Mouse (Mus musculus) left cerebral cortex, adult 9 months (tissue): Measurements from ENCODE around the gene Gm7138.
"Not testable (repeated sequence)": the region's sequence is repeated elsewhere in the genome, so short reads cannot be mapped to it uniquely, and the experiment has no call there.

Experiments used
- DNase-seq, 2 experiments: peaks; one replicate each; pipeline ENCODE4 v3.0.0; 2022; ENCODE audit warnings: low spot score in 2 of 2

The Gm7138 gene

DNA sequence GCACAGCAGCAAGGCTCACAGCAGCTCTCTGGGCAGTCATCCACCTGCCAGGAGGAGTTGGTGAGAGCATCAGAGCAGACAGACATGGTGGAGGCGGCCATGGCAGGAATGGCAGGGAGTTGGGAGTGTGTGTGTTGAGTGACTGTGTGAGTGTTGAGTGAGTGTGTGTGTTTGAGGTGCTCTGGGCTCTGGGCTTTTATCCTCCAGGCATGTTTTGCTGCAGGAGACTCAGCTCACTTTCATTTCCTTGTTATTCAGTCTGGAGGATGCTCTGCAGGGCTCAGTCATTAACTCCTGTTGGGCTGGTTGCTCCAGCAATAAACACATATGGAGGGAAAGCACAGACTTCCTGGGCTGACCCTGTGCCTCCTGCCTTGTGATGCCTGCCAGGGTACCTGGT is at the start of gene Gm7138:
Gene Gm7138 (minus strand): TSS at position 101 of the 400 bp plus-strand sequence.
- not testable (repeated sequence) for DNase-seq

- no peak for DNase-seq
These were observed 42.5 kb upstream of the Gm7138 start for GRCm38 (mm10) chr10:77819203-77819602.

- no peak for DNase-seq
These were observed 41.8 kb upstream of the Gm7138 start for GRCm38 (mm10) chr10:77818523-77818922.

- DNase-seq: no peak
These were observed 38.8 kb upstream of the Gm7138 start for GRCm38 (mm10) chr10:77815514-77815913.

DNA sequence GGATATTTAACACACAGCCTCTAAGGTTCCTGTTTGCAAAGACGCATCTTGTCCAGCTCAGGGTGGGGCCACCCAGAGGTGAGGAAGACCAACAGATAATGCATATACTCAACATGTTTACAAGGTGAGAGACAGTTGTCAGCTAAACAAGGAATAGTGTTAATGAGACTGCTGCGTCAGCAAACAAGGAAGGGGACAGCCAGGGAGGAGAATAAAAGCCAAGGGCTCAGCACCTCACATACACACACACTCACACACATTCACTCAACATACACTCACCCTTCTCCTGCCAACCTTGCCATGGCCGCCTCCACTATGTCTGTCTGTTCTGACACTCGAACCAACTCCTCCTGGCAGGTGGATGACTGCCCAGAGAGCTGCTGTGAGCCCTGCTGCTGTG is 37.6 kb upstream of the Gm7138 start, which contains the start of gene Gm2696:
Gene Gm2696 (plus strand): TSS at position 301 of the 400 bp plus-strand sequence.
- DNase-seq: no peak

- DNase-seq: no peak
These were observed 35.0 kb upstream of the Gm7138 start, which contains the start of gene Gm9507 for GRCm38 (mm10) chr10:77811743-77812142. TSS of gene Gm9507 (minus strand) at chr10:77811843.

DNA sequence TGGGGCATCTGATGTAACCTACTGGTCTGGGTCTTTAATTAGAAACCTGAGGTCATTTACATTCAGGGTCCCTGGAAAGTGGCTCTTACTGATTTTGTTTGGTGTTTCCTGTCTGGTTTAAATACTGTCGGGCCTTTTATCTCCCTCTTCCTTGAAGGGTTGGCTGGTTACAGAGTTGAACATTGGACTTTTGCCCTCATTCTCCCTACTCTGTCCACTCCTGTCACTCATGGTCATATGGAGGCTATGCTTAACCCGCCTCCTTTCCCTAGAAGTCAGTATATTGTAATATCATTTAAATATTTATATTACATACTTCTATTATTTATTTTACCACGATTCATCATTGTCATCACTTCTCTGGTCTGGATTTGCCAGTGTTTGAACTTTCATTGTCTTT is 27.4 kb upstream of the Gm7138 start:
- no peak for DNase-seq

GRCm38 (mm10) chr10:77798921-77799508 is 22.3 kb upstream of the Gm7138 start, which contains the start of gene Gm19668:
TSS of gene Gm19668 (minus strand) at chr10:77799133.
- DNase-seq: no peak

- not testable (repeated sequence) for DNase-seq
These were observed 21.6 kb upstream of the Gm7138 start for GRCm38 (mm10) chr10:77798164-77798920.

DNA sequence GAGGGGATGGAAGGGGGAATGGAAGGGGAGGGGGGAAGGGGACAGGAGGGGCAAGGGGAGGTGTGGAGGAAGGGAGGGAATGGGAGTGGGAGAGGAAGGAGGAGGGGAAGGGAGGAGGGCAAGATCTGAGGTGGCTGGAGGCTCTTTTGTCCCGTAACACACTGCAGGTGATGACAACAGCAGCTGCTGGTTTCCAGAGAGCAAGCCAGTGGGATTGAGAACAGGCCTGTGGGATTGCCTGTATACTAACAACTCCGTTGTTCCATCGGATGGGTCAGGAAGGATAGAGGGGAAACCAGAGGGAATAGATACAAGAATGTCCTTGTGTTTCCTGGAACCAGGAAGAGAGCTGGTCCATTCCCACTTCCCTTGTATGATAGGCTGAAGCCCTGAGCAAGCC is 20.9 kb upstream of the Gm7138 start:
- no peak for DNase-seq

DNA sequence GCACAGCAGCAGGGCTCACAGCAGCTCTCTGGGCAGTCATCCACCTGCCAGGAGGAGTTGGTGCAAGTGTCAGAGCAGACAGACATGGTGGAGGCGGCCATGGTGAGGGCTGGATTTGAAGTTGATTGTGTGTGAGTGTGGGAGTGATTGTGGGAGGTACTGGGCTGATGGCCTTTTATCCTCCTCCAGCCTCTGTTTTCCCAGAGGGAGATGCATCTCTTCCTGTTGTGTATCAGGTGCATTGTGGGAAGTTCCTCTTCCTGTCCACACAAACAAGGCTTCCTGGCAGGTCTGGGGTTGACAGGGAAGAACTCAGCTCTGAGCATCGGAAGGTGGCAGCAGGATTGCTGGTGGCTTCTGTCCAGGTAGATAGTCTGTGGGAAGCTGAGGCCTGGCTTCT is 18.2 kb upstream of the Gm7138 start, which contains the start of gene Gm9639:
Gene Gm9639 (minus strand): TSS at position 101 of the 400 bp plus-strand sequence.
- no peak for DNase-seq

DNA sequence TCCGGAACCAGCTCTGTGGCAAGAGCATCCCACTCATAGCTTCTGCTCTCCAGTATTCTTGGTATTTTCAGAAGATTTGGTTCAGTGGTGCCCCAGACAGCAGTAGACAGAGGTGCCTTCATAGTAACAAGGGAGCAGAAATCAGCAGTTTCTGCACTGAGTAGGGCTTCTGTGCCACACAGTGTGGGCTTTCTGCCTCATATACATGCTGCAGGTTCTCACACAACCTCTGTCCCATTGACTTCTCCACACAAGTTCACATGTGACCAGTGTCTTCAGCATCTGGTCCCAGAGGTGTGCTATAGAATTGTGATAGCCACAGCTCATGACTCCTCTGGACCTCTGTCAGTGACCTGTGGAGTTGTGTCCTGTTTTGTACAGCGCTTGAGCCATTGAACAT is 11.9 kb upstream of the Gm7138 start:
- no peak for DNase-seq

- not testable (repeated sequence) for DNase-seq
These were observed 11.1 kb upstream of the Gm7138 start, which contains the start of gene Gm7137 for GRCm38 (mm10) chr10:77787876-77788275. TSS of gene Gm7137 (minus strand) at chr10:77788200.

DNA sequence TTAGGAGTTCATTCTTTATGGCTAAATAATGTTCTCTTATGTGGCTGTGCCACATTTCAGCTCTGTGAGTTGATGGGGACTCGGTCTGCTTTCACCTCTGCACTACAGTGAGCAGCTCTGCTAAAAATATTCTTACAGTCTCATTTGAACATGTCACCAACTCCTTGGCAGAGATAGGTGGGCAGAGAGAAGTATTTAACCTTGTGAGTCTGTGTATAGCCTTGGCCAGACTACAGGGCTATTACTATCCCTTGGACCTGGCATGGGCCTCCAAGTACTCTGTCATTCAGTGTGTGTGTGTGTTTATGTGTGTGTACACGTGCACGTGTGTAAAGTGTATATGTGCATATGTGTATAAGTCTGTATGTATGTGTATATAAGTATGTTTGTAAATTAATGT is 6.7 kb upstream of the Gm7138 start:
- DNase-seq: not testable (repeated sequence)

- DNase-seq: not testable (repeated sequence)
These were observed 5.7 kb upstream of the Gm7138 start, which contains the start of gene Gm3250 for GRCm38 (mm10) chr10:77782442-77782841. TSS of gene Gm3250 (minus strand) at chr10:77782542.

DNA sequence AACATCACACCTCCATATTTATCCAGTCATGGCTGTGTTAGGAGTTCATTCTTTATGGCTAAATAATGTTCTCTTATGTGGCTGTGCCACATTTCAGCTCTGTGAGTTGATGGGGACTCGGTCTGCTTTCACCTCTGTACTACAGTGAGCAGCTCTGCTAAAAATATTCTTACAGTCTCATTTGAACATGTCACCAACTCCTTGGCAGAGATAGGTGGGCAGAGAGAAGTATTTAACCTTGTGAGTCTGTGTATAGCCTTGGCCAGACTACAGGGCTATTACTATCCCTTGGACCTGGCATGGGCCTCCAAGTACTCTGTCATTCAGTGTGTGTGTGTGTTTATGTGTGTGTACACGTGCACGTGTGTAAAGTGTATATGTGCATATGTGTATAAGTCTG is 4.6 kb downstream of the Gm7138 start:
- DNase-seq: not testable (repeated sequence)

GRCm38 (mm10) chr10:77771225-77771624 is 5.5 kb downstream of the Gm7138 start, which contains the start of gene Gm3238:
TSS of gene Gm3238 (minus strand) at chr10:77771325.
- not testable (repeated sequence) for DNase-seq

- DNase-seq: no peak
These were observed 7.0 kb downstream of the Gm7138 start for GRCm38 (mm10) chr10:77769727-77770126.

DNA sequence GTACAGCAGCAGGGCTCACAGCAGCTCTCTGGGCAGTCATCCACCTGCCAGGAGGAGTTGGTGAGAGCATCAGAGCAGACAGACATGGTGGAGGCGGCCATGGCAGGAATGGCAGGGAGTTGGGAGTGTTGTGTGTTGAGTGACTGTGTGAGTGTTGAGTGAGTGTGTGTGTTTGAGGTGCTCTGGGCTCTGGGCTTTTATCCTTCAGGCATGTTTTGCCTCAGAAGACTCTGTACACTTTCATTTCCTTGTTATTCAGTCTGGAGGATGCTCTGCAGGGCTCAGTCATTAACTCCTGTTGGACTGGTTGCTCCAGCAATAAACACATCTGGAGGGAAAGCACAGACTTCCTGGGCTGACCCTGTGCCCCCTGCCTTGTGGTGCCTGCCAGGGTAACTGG is 17.2 kb downstream of the Gm7138 start, which contains the start of gene Gm3233:
Gene Gm3233 (minus strand): TSS at position 101 of the 400 bp plus-strand sequence.
- DNase-seq: not testable (repeated sequence)

GRCm38 (mm10) chr10:77753448-77753847 is 23.3 kb downstream of the Gm7138 start:
- no peak for DNase-seq

- not testable (repeated sequence) for DNase-seq
These were observed 24.4 kb downstream of the Gm7138 start for GRCm38 (mm10) chr10:77752312-77752711.

- DNase-seq: not testable (repeated sequence)
These were observed 25.5 kb downstream of the Gm7138 start, which contains the start of gene Gm9736 for GRCm38 (mm10) chr10:77751254-77751653. TSS of gene Gm9736 (minus strand) at chr10:77751354.
